Comparison of ENCODE assay signal across 22 mouse cellular contexts in the genomic region with DNA sequence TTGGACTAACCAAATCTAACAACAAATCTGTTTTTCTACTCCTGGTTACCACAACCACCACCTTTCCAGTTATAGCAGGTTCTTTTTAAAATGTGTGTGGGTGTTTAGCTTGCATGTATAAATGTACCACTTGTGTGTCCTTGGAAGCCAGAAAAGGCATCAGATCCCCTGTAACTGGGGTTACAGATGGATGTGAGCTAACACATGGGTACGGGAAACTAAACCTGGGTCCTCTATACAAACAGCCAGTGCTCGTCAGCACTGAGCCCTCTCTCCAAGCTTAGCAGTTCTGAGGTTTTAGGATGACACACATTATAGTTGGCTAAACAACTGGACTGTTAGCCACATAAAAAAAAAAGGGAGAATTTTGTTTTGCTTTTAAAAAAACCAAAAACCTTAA. TPM values are rescaled to one million over a fixed set of nuclear protein-coding genes. Genes with fewer than 3 reads are reported as not detected.
"Had no signal": no experiment of that assay in that cellular context is flagged by ENCODE, and none has a peak within 500 bp of the region (broad histone marks: within the 10 kb centered on the region; RNA-seq: fewer than 3 reads in every experiment).

No protein-coding gene starts in this region.

- H3K9me3 ChIP-seq: lung, embryonic 15.5 days; megakaryocyte, embryonic 14.5 days; midbrain, embryonic 12.5 days; midbrain, embryonic 15.5 days; neural tube, embryonic 12.5 days had no signal

- ATAC-seq: liver, postnatal 0 days; lung, postnatal 0 days; midbrain, embryonic 15.5 days had no signal

- H3K27me3 ChIP-seq: lung, embryonic 15.5 days; megakaryocyte, embryonic 14.5 days; midbrain, embryonic 12.5 days; midbrain, embryonic 15.5 days; neural tube, embryonic 12.5 days had no signal

- H3K4me3 ChIP-seq: lung, embryonic 15.5 days; megakaryocyte, embryonic 14.5 days; midbrain, embryonic 12.5 days; midbrain, embryonic 15.5 days; neural tube, embryonic 12.5 days had no signal

- H3K27ac ChIP-seq: lung, embryonic 15.5 days; macrophage; midbrain, embryonic 12.5 days; midbrain, embryonic 15.5 days; neural tube, embryonic 12.5 days had no signal

- DNase-seq: liver, postnatal 0 days; lung, adult 2 months; lung, postnatal 14 days; lung, postnatal 36 days; retina, postnatal 1 day; right cerebral cortex, adult 18-20 months; right cerebral cortex, postnatal 25 days; right cerebral cortex, postnatal 4 days; spleen, adult 18-20 months; thymus, adult 18-20 months; thymus, postnatal 14 days; thymus, postnatal 4 days had no signal

- H3K4me2 ChIP-seq: lung, embryonic 15.5 days; midbrain, embryonic 12.5 days; midbrain, embryonic 15.5 days; neural tube, embryonic 12.5 days had no signal

- H3K9ac ChIP-seq: liver, postnatal 0 days; lung, embryonic 15.5 days; midbrain, embryonic 12.5 days; midbrain, embryonic 15.5 days; neural tube, embryonic 12.5 days had no signal

RNA-seq across cellular contexts. Expression of a gene that starts 37.6 kb away (rescaled TPM):
- total RNA-seq: megakaryocyte progenitor cell, adult 5-6 weeks; monocyte, adult 5-6 weeks; neutrophil, adult 5-6 weeks had no signal
- polyA plus RNA-seq: lung, embryonic 15.5 days; macrophage; midbrain, embryonic 12.5 days; neural tube, embryonic 12.5 days had no signal
